Mouse (Mus musculus) kidney, adult 2 months (tissue): ENCODE data around the gene Sgf29.

Experiments
- CTCF ChIP-seq: fragments of 200-500 bp; conservative IDR thresholded peaks from 2 replicates; pipeline ENCODE4 v1.5.1; 2011; ENCODE audit warnings: low read depth, mild to moderate bottlenecking, control low read depth, low read length, moderate library complexity, mixed read lengths; ENCODE audit not compliant: insufficient read depth, insufficient read length
- POLR2A ChIP-seq: fragments of 200-500 bp; IDR thresholded peaks from one replicate; pipeline ENCODE4 v1.6.1; 2011; ENCODE audit warnings: low read depth, low read length, control low read depth

- TF ChIP-seq CTCF (no peak), POLR2A (no peak)
Measured at GRCm38 (mm10) chr7:126624774-126625173, 24.3 kb upstream of the Sgf29 start.
